Mouse (Mus musculus): ENCODE measurements around the gene Plgrkt. TPM values are rescaled to one million over a fixed set of nuclear protein-coding genes. Genes with fewer than 3 reads are reported as not detected.

Plgrkt gene
- polyA plus RNA-seq, 1 experiment from 2014 or later, result 201 TPM

- Histone ChIP-seq H3K4me1 (replicated peaks) (no peaks in the 10 kb centered on the region), H3K36me3 (no peaks in the 10 kb centered on the region), H3K4me2 (replicated peaks) (no peak overlapping the region), H3K27ac (no peak overlapping the region), H3K27me3 (replicated peaks) (no peaks in the 10 kb centered on the region), H3K4me3 (replicated peaks) (no peak overlapping the region), H3K9ac (no peak overlapping the region), H3K9me3 (no peaks in the 10 kb centered on the region)
- ATAC-seq, result no peak
- WGBS, result 91% methylated on average over 4 of the region's 4 CpGs
Observed at GRCm38 (mm10) chr19:29399786-29400185, 32.6 kb upstream of the Plgrkt start.

- no peak overlapping the region for H3K4me2 ChIP-seq (replicated peaks)
- no peak overlapping the region for H3K9ac ChIP-seq
- ATAC-seq, result no peak
- no peaks in the 10 kb centered on the region for H3K4me1 ChIP-seq (replicated peaks)
- H3K36me3 ChIP-seq, result no peaks in the 10 kb centered on the region
- H3K27ac ChIP-seq, result no peak overlapping the region
- H3K27me3 ChIP-seq (replicated peaks), result no peaks in the 10 kb centered on the region
- H3K4me3 ChIP-seq (replicated peaks), result no peak overlapping the region
- H3K9me3 ChIP-seq, result no peaks in the 10 kb centered on the region
- 48% methylated on average over 1 of the region's 1 CpGs for WGBS
Observed at GRCm38 (mm10) chr19:29396353-29396752, 29.2 kb upstream of the Plgrkt start.

DNA sequence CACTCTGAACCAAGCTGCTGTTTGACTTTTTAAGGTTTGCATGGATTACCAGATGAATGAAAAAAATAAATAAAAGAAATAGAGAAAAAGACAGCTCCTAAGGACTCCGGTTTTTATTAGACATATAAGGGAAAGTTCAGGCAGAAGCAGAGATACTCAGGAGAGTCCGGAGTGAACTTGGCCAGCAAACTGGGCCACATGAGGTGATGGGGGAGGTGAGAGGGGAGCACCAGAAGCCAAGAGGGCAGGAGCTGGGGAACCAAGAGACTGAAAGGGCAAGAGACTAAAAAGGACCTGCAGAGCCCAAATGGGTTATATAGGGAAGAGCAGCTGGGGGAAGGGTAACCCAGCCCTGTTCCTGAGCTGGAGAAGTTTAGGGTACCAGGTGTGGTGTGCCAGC, 27.5 kb upstream of the Plgrkt start:
- Histone ChIP-seq H3K36me3 (no peaks in the 10 kb centered on the region), H3K27ac (no peak overlapping the region), H3K4me3 (replicated peaks) (no peak overlapping the region), H3K9ac (no peak overlapping the region), H3K4me1 (replicated peaks) (no peaks in the 10 kb centered on the region), H3K4me2 (replicated peaks) (no peak overlapping the region), H3K27me3 (replicated peaks) (no peaks in the 10 kb centered on the region), H3K9me3 (no peaks in the 10 kb centered on the region)
- 94% methylated on average over 2 of the region's 2 CpGs for WGBS
- ATAC-seq, result no peak

DNA sequence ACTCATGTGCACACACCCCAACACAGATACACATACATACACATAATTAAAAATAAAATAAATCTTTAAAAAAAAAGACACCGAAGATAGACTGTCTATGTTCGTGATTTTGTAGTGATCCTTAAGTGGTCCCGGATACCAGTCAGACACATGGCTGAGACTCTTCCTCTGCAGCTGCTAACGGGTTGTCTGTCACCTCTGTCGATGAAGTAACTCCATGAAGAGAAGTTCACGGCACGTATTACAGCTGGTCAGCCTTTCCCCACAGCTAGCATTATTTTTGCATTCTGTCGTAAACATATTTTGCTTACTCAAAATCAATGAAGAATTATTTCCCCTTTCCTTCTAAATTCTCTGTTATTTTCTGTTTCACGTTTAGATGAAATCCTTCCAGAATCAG, 26.1 kb upstream of the Plgrkt start:
- Histone ChIP-seq H3K36me3 (no peaks in the 10 kb centered on the region), H3K9me3 (no peaks in the 10 kb centered on the region), H3K4me1 (replicated peaks) (no peaks in the 10 kb centered on the region), H3K4me3 (replicated peaks) (no peak overlapping the region), H3K9ac (no peak overlapping the region), H3K27ac (no peak overlapping the region), H3K4me2 (replicated peaks) (no peak overlapping the region), H3K27me3 (replicated peaks) (no peaks in the 10 kb centered on the region)
- no peak for ATAC-seq
- WGBS, result 83% methylated on average over 9 of the region's 9 CpGs

- Histone ChIP-seq H3K9ac (no peak overlapping the region), H3K4me3 (replicated peaks) (no peak overlapping the region), H3K4me1 (replicated peaks) (no peaks in the 10 kb centered on the region), H3K4me2 (replicated peaks) (no peak overlapping the region), H3K27me3 (replicated peaks) (no peaks in the 10 kb centered on the region), H3K27ac (no peak overlapping the region), H3K9me3 (no peaks in the 10 kb centered on the region), H3K36me3 (no peaks in the 10 kb centered on the region)
- ATAC-seq, result no peak
- 71% methylated on average over 4 of the region's 4 CpGs for WGBS
Observed at GRCm38 (mm10) chr19:29391279-29391678, 24.1 kb upstream of the Plgrkt start.

GRCm38 (mm10) chr19:29390483-29390882, 23.3 kb upstream of the Plgrkt start:
- no peak overlapping the region for H3K4me2 ChIP-seq (replicated peaks)
- 71% methylated on average over 5 of the region's 5 CpGs for WGBS

GRCm38 (mm10) chr19:29388818-29389217, 21.6 kb upstream of the Plgrkt start:
- H3K27me3 ChIP-seq (replicated peaks), result no peaks in the 10 kb centered on the region
- no peaks in the 10 kb centered on the region for H3K9me3 ChIP-seq
- ATAC-seq, result no peak
- WGBS, result 87% methylated on average over 1 of the region's 1 CpGs
- H3K36me3 ChIP-seq, result no peaks in the 10 kb centered on the region
- no peak overlapping the region for H3K4me3 ChIP-seq (replicated peaks)
- H3K4me2 ChIP-seq (replicated peaks), result no peak overlapping the region
- no peak overlapping the region for H3K9ac ChIP-seq
- no peaks in the 10 kb centered on the region for H3K4me1 ChIP-seq (replicated peaks)
- no peak overlapping the region for H3K27ac ChIP-seq

More at GRCm38 (mm10) chr19:29390483-29390882, 23.3 kb upstream of the Plgrkt start:
- Histone ChIP-seq H3K27me3 (replicated peaks) (no peaks in the 10 kb centered on the region), H3K4me1 (replicated peaks) (no peaks in the 10 kb centered on the region), H3K4me3 (replicated peaks) (no peak overlapping the region), H3K9ac (no peak overlapping the region), H3K36me3 (no peaks in the 10 kb centered on the region), H3K27ac (no peak overlapping the region), H3K9me3 (no peaks in the 10 kb centered on the region)
- no peak for ATAC-seq

DNA sequence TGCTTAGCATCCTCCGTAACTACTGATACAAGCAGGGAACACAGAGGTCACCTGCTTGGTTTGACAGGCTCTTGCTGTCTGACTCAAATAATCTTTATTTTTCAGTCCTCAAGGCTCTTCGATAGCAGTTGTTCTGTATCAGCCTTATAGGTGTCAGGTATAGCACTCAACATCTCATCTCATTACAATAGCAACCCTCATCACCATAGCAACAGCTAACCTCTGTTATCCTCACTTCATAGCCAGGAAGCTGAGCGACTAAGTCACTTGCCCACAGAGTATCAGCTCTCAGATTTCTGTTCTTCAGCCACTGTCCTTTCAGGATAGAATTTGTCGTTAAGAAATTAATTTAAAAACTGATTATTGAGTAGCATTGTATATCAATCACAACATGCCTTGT, 18.6 kb upstream of the Plgrkt start:
- Histone ChIP-seq H3K27me3 (replicated peaks) (no peaks in the 10 kb centered on the region), H3K36me3 (no peaks in the 10 kb centered on the region), H3K9me3 (no peaks in the 10 kb centered on the region), H3K4me3 (replicated peaks) (no peak overlapping the region), H3K4me1 (replicated peaks) (no peaks in the 10 kb centered on the region), H3K9ac (no peak overlapping the region), H3K27ac (no peak overlapping the region), H3K4me2 (replicated peaks) (no peak overlapping the region)
- 86% methylated on average over 4 of the region's 4 CpGs for WGBS
- no peak for ATAC-seq

- no peak overlapping the region for H3K4me2 ChIP-seq (replicated peaks)
- no peak for ATAC-seq
- WGBS, result 68% methylated on average over 6 of the region's 6 CpGs
Observed at GRCm38 (mm10) chr19:29384994-29385393, 17.8 kb upstream of the Plgrkt start.

GRCm38 (mm10) chr19:29384412-29384811, 17.2 kb upstream of the Plgrkt start:
- no peak for ATAC-seq
- Histone ChIP-seq H3K9me3 (no peaks in the 10 kb centered on the region), H3K27me3 (replicated peaks) (no peaks in the 10 kb centered on the region), H3K36me3 (no peaks in the 10 kb centered on the region), H3K27ac (no peak overlapping the region), H3K4me1 (replicated peaks) (no peaks in the 10 kb centered on the region), H3K9ac (no peak overlapping the region), H3K4me2 (replicated peaks) (no peak overlapping the region), H3K4me3 (replicated peaks) (no peak overlapping the region)
- WGBS, result 87% methylated on average over 9 of the region's 9 CpGs

More at GRCm38 (mm10) chr19:29384994-29385393, 17.8 kb upstream of the Plgrkt start:
- no peak overlapping the region for H3K4me3 ChIP-seq (replicated peaks)
- no peaks in the 10 kb centered on the region for H3K27me3 ChIP-seq (replicated peaks)
- H3K9ac ChIP-seq, result no peak overlapping the region
- no peaks in the 10 kb centered on the region for H3K4me1 ChIP-seq (replicated peaks)
- no peaks in the 10 kb centered on the region for H3K9me3 ChIP-seq
- no peaks in the 10 kb centered on the region for H3K36me3 ChIP-seq
- H3K27ac ChIP-seq, result no peak overlapping the region

DNA sequence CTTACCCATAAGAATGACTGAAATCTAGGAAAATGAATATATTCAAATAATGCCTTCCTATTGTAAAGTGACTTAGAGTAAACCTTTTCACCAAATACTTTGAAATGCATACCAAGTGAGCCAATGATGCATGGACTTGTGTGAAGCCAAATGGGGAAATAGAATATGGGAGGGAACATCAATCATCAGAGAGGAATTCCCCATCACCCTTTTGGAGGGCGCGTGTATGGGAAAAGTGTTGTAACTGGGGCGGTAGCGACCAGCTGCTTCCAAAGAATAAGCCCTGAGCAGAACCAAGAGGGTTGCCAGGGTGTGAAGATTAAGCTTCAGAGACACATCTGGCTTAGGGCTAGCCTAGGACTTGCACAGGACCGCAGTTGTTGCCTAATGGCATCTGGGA, 16.2 kb upstream of the Plgrkt start:
- Histone ChIP-seq H3K9ac (no peak overlapping the region), H3K27me3 (replicated peaks) (no peaks in the 10 kb centered on the region), H3K4me2 (replicated peaks) (no peak overlapping the region), H3K4me3 (replicated peaks) (no peak overlapping the region), H3K36me3 (no peaks in the 10 kb centered on the region), H3K9me3 (no peaks in the 10 kb centered on the region), H3K27ac (no peak overlapping the region), H3K4me1 (replicated peaks) (no peaks in the 10 kb centered on the region)
- no peak for ATAC-seq
- WGBS, result 93% methylated on average over 5 of the region's 5 CpGs

- no peak overlapping the region for H3K4me3 ChIP-seq (replicated peaks)
- no peak overlapping the region for H3K27ac ChIP-seq
- 78% methylated on average over 14 of the region's 14 CpGs for WGBS
- no peaks in the 10 kb centered on the region for H3K27me3 ChIP-seq (replicated peaks)
- no peak overlapping the region for H3K4me2 ChIP-seq (replicated peaks)
- H3K9ac ChIP-seq, result no peak overlapping the region
- ATAC-seq, result no peak
- H3K9me3 ChIP-seq, result no peaks in the 10 kb centered on the region
- no peaks in the 10 kb centered on the region for H3K36me3 ChIP-seq
- no peaks in the 10 kb centered on the region for H3K4me1 ChIP-seq (replicated peaks)
Observed at GRCm38 (mm10) chr19:29379839-29380603, 12.8 kb upstream of the Plgrkt start.

DNA sequence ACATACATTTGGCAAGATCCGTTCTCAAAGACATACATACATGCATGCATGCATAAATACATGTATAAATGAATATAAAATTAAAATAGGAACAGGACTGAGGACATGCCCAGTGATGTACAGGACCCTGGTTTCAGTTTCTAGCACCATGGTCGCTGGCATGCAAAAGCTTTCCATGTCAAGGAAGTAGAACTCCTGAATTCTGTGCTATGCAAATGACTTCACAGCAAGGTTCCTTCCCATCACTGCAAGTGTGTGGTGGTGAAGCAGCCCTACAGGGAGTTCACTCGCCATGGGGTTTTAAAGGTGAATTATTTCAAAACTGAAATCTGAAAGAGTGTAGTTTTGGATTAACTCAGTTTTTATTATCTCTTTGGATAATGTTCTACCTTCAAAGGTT, 9.2 kb upstream of the Plgrkt start:
- H3K4me1 ChIP-seq (replicated peaks), result no peaks in the 10 kb centered on the region
- no peaks in the 10 kb centered on the region for H3K9me3 ChIP-seq
- H3K4me3 ChIP-seq (replicated peaks), result no peak overlapping the region
- no peak overlapping the region for H3K9ac ChIP-seq
- H3K36me3 ChIP-seq, result no peaks in the 10 kb centered on the region
- ATAC-seq, result no peak
- H3K4me2 ChIP-seq (replicated peaks), result no peak overlapping the region
- H3K27ac ChIP-seq, result no peak overlapping the region
- WGBS, result 79% methylated on average over 3 of the region's 3 CpGs
- H3K27me3 ChIP-seq (replicated peaks), result no peaks in the 10 kb centered on the region

All from intestine, embryonic 15.5 days (tissue).